ENCODE assay signal across 8 mouse cellular contexts in the genomic region with DNA sequence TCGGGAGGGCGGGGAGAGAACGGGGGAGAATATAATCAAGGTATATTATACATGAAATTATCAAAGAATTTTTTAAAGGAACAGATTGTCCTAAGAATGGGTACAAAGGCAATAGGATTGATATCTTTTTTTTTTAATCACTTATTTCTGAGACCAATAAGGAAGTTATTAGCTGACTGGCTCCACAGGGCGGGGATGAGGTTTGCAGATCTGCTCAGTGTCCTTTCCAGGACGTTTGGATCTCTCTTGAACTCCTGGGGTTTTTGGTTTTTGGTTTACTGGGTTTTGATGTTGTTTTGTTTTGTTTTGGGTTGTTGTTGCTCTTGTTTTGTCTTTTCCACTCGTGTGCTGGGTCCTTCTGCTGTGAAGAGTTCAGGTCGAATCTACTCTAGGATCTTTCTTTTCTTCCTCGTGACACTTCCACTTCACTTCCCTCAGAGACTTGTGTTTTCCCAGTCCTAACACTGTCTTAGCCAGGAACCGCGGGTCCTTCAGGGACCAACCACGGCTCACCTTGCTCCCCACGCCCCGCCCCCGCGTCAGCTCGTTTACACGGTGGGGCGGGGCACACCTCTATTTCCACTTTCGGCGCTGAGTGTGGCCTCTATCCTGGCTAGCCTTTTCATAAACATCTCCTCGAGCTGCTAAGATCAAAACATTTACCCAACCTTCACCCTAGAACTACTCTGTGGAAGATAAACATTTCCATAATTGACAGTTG. TPM values are rescaled to one million over a fixed set of nuclear protein-coding genes. Genes with fewer than 3 reads are reported as not detected.
A peak's percentile ranks its signal among the peaks of the same experiment; 100 is the strongest.
DNase-seq lines count a peak whose midpoint lies in the region; ATAC-seq and TF ChIP-seq lines count a peak whose summit lies in the region.

No protein-coding gene starts in this region.

- H3K4me3 ChIP-seq in G1E (ENCODE audit: low read depth, low read length), result peak overlapping the region; percentile 62; the same call in 1 of the 2 replicates
- H3K4me3 ChIP-seq in limb, embryonic 11.5 days (ENCODE audit: low read depth, low read length), result peak overlapping the region; percentile 38
- peak overlapping the region; percentile 55 for H3K4me3 ChIP-seq in midbrain, embryonic 10.5 days

- H3K36me3 ChIP-seq in G1E (replicated peaks), result peaks cover 45% of the 10 kb centered on the region
- no peaks in the 10 kb centered on the region for H3K36me3 ChIP-seq in limb, embryonic 11.5 days (ENCODE audit: control insufficient read depth, insufficient read depth, low read length)
- H3K36me3 ChIP-seq in midbrain, embryonic 10.5 days, result no peaks in the 10 kb centered on the region; the same call in 1 of the 2 replicates

- peak overlapping the region; percentile 72 for H3K4me2 ChIP-seq in limb, embryonic 11.5 days (ENCODE audit: low read depth, severe bottlenecking)

- H3K9ac ChIP-seq in limb, embryonic 11.5 days (ENCODE audit: low read length), result no peak overlapping the region; the same call in 1 of the 2 replicates

- no peaks in the 10 kb centered on the region for H3K9me3 ChIP-seq in G1E (replicated peaks)
- H3K9me3 ChIP-seq in limb, embryonic 11.5 days (ENCODE audit: control insufficient read depth, low read length), result no peaks in the 10 kb centered on the region
- H3K9me3 ChIP-seq in midbrain, embryonic 10.5 days (replicated peaks), result no peaks in the 10 kb centered on the region

- peaks cover 12% of the 10 kb centered on the region for H3K27me3 ChIP-seq in G1E (ENCODE audit: insufficient read depth, low read length)
- no peaks in the 10 kb centered on the region for H3K27me3 ChIP-seq in limb, embryonic 11.5 days (ENCODE audit: control insufficient read depth, insufficient read depth, low read length)
- H3K27me3 ChIP-seq in midbrain, embryonic 10.5 days (ENCODE audit: low read depth, poor library complexity, severe bottlenecking), result no peaks in the 10 kb centered on the region

- WGBS in limb, embryonic 11.5 days, result 12% methylated on average over 21 of the region's 21 CpGs
- 17% methylated on average over 21 of the region's 21 CpGs for WGBS in midbrain, embryonic 10.5 days

- peaks cover 22% of the 10 kb centered on the region for H3K4me1 ChIP-seq in G1E (ENCODE audit: insufficient read depth, low read depth, low read length)
- H3K4me1 ChIP-seq in limb, embryonic 11.5 days (ENCODE audit: control insufficient read depth, insufficient read depth, low read length), result peaks cover 6% of the 10 kb centered on the region
- peaks cover 21% of the 10 kb centered on the region for H3K4me1 ChIP-seq in midbrain, embryonic 10.5 days

- H3K27ac ChIP-seq in limb, embryonic 11.5 days (replicated peaks; ENCODE audit: low read depth, low read length), result no peak overlapping the region
- H3K27ac ChIP-seq in midbrain, embryonic 10.5 days (replicated peaks), result peak overlapping the region; percentile 24; the same call in 1 of the 2 replicates

- DNase-seq in G1E (ENCODE audit: low spot score), result peak; percentile 58
- DNase-seq in c-Kit-negative CD71-positive TER-119-positive erythroid progenitor cells, embryonic 14.5 days (ENCODE audit: low read depth, low spot score), result peak; percentile 69
- DNase-seq in limb, embryonic 11.5 days (ENCODE audit: low spot score), result peak; percentile 80
- peak; percentile 49 for DNase-seq in midbrain, embryonic 10.5 days (ENCODE audit: low spot score)
- peak; percentile 71 to 79 for DNase-seq in spleen, postnatal 36 days (ENCODE audit: low spot score in 2 of 2)
- no peak for DNase-seq in layer of hippocampus, adult 9-10 months (ENCODE audit: low spot score)

- no peak for TF ChIP-seq CTCF in G1E (IDR thresholded peaks at IDR 0.05; ENCODE audit: low read depth, low read length)

- peak; percentile 67 for ATAC-seq in G1E (ENCODE audit: extremely low read depth, insufficient number of reproducible peaks, low FRiP score, poor library complexity, severe bottlenecking)
- ATAC-seq in erythroid progenitor cell, adult 5-6 weeks (replicated peaks; ENCODE audit: low FRiP score, poor library complexity, severe bottlenecking), result peak; percentile 93
- peak; percentile 77 to 92 for ATAC-seq in hematopoietic stem cell, adult 5-6 weeks (replicated peaks in 1 of 2; ENCODE audit: insufficient read depth in 1 of 2, low FRiP score in 2 of 2, low TSS enrichment in 1 of 2, low read depth in 1 of 2, poor library complexity in 2 of 2, severe bottlenecking in 2 of 2)
- peak; percentile 71; the same call in 1 of the 2 replicates for ATAC-seq in limb, embryonic 11.5 days (ENCODE audit: insufficient number of reproducible peaks, low FRiP score, low TSS enrichment, low read depth)

RNA-seq across cellular contexts. Expression of gene Coq8a, which starts 26.3 kb away (rescaled TPM):
- total RNA-seq in G1E (2014; fragmentation: Nextera tagmentation) (3.6 and 4.4 TPM in 2 replicates), G1E (2017) (4.0 and 4.3 TPM in 2 replicates)
- polyA plus RNA-seq in G1E (2012), result 4.6 and 6.2 TPM in 2 replicates
- 1.7 TPM in 1 of 2 replicates, not detected in the other for total RNA-seq in erythroid progenitor cell, adult 5-6 weeks (2015; ENCODE audit: low replicate concordance)
- 0.90 TPM in 1 of 2 replicates, not detected in the other for total RNA-seq in erythroid progenitor cell, adult 5-6 weeks (2017; ENCODE audit: low replicate concordance)
- 32.1 and 34.0 TPM in 2 replicates for total RNA-seq in hematopoietic stem cell, adult 5-6 weeks (2017)
- 2.0 and 2.3 TPM in 2 replicates for polyA plus RNA-seq in limb, embryonic 11.5 days (2014; fragmentation: Nextera tagmentation; extraction: Ambion mirVana)
- 0.90 and 1.3 TPM in 2 replicates for polyA plus RNA-seq in midbrain, embryonic 10.5 days (2016; fragmentation: Nextera tagmentation; extraction: Ambion mirVana)

RNA-seq across cellular contexts. Expression of gene Psen2, which starts 37.6 kb away (rescaled TPM):
- total RNA-seq in G1E (2014; fragmentation: Nextera tagmentation) (19.4 and 24.1 TPM in 2 replicates), G1E (2017) (126 and 146 TPM in 2 replicates)
- polyA plus RNA-seq in G1E (2012), result 15.8 and 20.2 TPM in 2 replicates
- 4.2 and 12.6 TPM in 2 replicates for total RNA-seq in erythroid progenitor cell, adult 5-6 weeks (2015; ENCODE audit: low replicate concordance)
- total RNA-seq in erythroid progenitor cell, adult 5-6 weeks (2017; ENCODE audit: low replicate concordance), result 5.9 and 7.3 TPM in 2 replicates
- total RNA-seq in hematopoietic stem cell, adult 5-6 weeks (2017), result 23.6 and 34.0 TPM in 2 replicates
- polyA plus RNA-seq in limb, embryonic 11.5 days (2014; fragmentation: Nextera tagmentation; extraction: Ambion mirVana), result 7.4 and 8.3 TPM in 2 replicates
- 6.2 and 6.5 TPM in 2 replicates for polyA plus RNA-seq in midbrain, embryonic 10.5 days (2016; fragmentation: Nextera tagmentation; extraction: Ambion mirVana)
